Mouse (Mus musculus) CH12.LX (cell line): ENCODE measurements around the gene Myo1g.

Experiments used
- CTCF ChIP-seq, 2 experiments: IDR thresholded peaks in 1 of 2; conservative IDR thresholded peaks in 1 of 2; 2 replicates each; pipeline ENCODE4 v1.5.1; 2011 to 2012; ENCODE audit warnings: low read depth in 2 of 2, low read length in 2 of 2, improper control_type of control experiment in 1 of 2, inconsistent platforms in 1 of 2, mild to moderate bottlenecking in 1 of 2, moderate library complexity in 1 of 2
- GABPA ChIP-seq: IDR thresholded peaks from 2 replicates; pipeline ENCODE4 v1.6.1; 2012; ENCODE audit warnings: low read depth, low read length, improper control_type of control experiment, inconsistent platforms; ENCODE audit not compliant: insufficient replicate concordance
- HCFC1 ChIP-seq: IDR thresholded peaks from 2 replicates; pipeline ENCODE4 v1.6.1; 2012; ENCODE audit warnings: low read depth, mild to moderate bottlenecking, inconsistent platforms, low read length, improper control_type of control experiment
- MAFK ChIP-seq: IDR thresholded peaks from 2 replicates; pipeline ENCODE4 v1.6.1; 2011; ENCODE audit warnings: low read length, improper control_type of control experiment; ENCODE audit not compliant: insufficient replicate concordance
- POLR2A ChIP-seq: IDR thresholded peaks from 2 replicates; pipeline ENCODE4 v1.6.1; 2011; ENCODE audit warnings: low read depth, mild to moderate bottlenecking, improper control_type of control experiment, low read length
- POLR2AphosphoS2 ChIP-seq: IDR thresholded peaks from 2 replicates; pipeline ENCODE4 v1.6.1; 2011; ENCODE audit warnings: low read depth, low read length, improper control_type of control experiment
- SMC3 ChIP-seq: IDR thresholded peaks from 2 replicates; pipeline ENCODE4 v1.6.1; 2011; ENCODE audit warnings: low read depth, low read length, improper control_type of control experiment

- TF ChIP-seq SMC3: no peak
- TF ChIP-seq CTCF (conservative IDR thresholded peaks at IDR 0.05 in 1 of 2, IDR thresholded peaks at IDR 0.05 in 1 of 2; ENCODE audit: low read depth in 2 of 2, low read length in 2 of 2): no peak
- TF ChIP-seq HCFC1: no peak
- no peak for TF ChIP-seq POLR2A
- TF ChIP-seq POLR2AphosphoS2: no peak
- no peak for TF ChIP-seq MAFK
- TF ChIP-seq GABPA: no peak
These were observed 4.5 kb upstream of the Myo1g start for GRCm38 (mm10) chr11:6525241-6525640.
